Mouse (Mus musculus): ENCODE measurements at regions not wholly inside any gene's neighbourhood (a gene's known extent, or its start where the extent isn't known, plus 50 kb on each side); places are given as distances from the start of the nearest gene placed in this dataset.
"Not testable (repeated sequence)": the region's sequence is repeated elsewhere in the genome, so short reads cannot be mapped to it uniquely, and the experiment has no call there.

DNA sequence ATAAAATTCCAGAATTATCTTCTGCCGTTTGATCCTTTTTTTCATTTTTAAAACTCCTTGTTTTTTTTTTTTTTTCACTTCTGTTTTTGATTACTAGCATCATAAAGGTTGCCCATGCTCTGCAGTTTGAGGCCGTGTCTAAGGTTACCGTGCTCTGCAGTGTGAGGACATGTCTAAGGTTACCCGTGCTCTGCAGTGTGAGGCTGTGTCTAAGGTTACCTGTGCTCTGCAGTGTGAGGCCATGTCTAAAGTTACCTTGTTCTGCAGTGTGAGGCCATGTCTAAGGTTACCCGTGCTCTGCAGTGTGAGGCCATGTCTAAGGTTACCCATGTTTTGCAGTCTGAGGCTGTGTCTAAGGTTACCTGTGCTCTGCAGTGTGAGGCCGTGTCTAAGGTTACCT lies 157.0 kb upstream of the Vmn1r3 start:
- not testable (repeated sequence) for DNase-seq (ENCODE audit: extremely low spot score in 1 of 2, low spot score in 1 of 2)

All from frontal cortex, adult 2 months (tissue).